Mouse (Mus musculus): ENCODE results near the gene Dlgap3. TPM values are rescaled to one million over a fixed set of nuclear protein-coding genes. Genes with fewer than 3 reads are reported as not detected.
A peak's percentile ranks its signal among the peaks of the same experiment; 100 is the strongest.

Dlgap3 gene
- polyA plus RNA-seq, 1 experiment from 2014 or later, result 0.53 TPM

DNA sequence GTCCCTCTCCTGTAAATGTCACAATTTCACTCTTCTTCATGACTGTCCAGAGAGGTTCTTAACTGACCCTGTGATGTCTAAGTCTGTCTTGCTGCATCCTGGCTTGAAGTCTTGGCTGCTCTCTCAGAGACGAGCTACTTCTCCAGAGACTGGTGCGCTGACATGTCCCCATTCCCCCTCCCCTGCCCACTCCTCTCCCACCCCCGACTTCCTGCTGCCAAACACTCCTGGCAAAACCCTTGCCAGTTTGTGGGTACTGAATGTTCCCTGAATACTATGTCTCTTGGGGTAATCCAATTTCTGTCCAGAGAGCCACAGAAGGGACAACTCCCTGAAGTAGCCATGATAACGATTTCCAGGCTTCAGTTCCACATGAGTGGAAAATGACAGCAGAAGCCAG lies 57.1 kb downstream of the Dlgap3 start:
- peaks cover 76% of the 10 kb centered on the region for H3K27me3 ChIP-seq
- no peak overlapping the region for H3K27ac ChIP-seq
- no peak overlapping the region for H3K4me3 ChIP-seq
- H3K9ac ChIP-seq, result no peak overlapping the region
- no peaks in the 10 kb centered on the region for H3K4me1 ChIP-seq
- 46% methylated on average over 4 of the region's 4 CpGs for WGBS
- no peak overlapping the region for H3K4me2 ChIP-seq (replicated peaks)
- H3K9me3 ChIP-seq, result no peaks in the 10 kb centered on the region
- H3K36me3 ChIP-seq, result no peaks in the 10 kb centered on the region
- no peak for ATAC-seq (ENCODE audit: low FRiP score, low read depth)

DNA sequence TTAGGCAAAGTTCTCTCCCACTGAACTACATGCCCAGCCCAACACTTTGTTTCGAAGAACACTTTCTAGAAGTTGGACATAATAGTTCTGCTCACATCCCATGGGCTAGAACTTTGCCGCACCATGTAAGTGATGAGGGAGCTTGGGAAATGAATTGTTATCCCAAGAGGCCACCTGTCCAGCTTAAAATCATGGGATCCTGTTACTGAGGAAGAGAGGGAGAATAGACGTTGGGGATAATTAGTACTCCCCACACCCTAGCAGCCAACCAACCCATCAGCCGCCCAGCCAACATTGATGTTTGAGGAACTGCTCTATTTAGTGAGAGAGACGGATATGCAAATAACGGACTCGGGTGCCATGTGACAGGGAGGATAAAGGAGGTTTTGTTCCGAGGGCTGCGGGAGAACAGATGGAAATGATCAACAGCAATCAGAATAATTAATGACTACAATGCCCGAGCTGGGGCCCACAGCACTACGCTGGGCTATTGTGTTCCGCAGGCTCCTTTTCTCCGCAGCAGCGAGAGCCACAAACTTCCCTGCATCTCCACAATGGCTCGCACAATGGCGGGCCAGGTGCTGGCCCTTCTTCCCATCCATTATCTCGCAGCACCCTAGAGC lies 58.2 kb downstream of the Dlgap3 start:
- Histone ChIP-seq H3K27ac (no peak overlapping the region), H3K4me1 (no peaks in the 10 kb centered on the region), H3K4me2 (replicated peaks) (no peak overlapping the region), H3K27me3 (peaks cover 70% of the 10 kb centered on the region), H3K9ac (no peak overlapping the region), H3K36me3 (no peaks in the 10 kb centered on the region), H3K9me3 (no peaks in the 10 kb centered on the region), H3K4me3 (no peak overlapping the region)
- ATAC-seq (ENCODE audit: low FRiP score, low read depth), result no peak
- 20% methylated on average over 17 of the region's 17 CpGs for WGBS

DNA sequence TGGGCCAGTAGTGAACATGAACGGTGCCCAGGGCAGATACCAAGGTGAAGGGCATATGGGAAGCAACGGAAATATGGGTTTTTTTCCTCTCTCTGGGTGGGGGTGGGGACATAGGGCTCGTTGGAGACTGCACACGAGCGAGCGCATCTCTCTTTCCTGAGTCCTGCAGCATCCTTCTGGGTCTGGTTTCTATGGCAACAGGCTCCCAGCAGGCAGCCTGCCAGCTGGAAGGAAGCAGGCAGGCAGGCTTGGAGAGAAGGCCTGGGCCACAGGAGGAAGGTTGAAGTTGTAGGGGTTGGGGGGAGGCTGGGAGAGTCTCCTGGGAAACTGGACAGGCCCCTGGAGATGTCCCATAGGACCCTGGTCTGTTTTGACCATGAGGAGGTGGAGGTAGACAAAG lies 63.0 kb downstream of the Dlgap3 start:
- Histone ChIP-seq H3K4me2 (replicated peaks) (no peak overlapping the region), H3K4me3 (no peak overlapping the region), H3K9me3 (no peaks in the 10 kb centered on the region), H3K4me1 (peaks cover 7% of the 10 kb centered on the region), H3K36me3 (no peaks in the 10 kb centered on the region), H3K27me3 (peaks cover 30% of the 10 kb centered on the region), H3K9ac (no peak overlapping the region), H3K27ac (no peak overlapping the region)
- no peak for ATAC-seq (ENCODE audit: low FRiP score, low read depth)
- WGBS, result 40% methylated on average over 6 of the region's 6 CpGs

DNA sequence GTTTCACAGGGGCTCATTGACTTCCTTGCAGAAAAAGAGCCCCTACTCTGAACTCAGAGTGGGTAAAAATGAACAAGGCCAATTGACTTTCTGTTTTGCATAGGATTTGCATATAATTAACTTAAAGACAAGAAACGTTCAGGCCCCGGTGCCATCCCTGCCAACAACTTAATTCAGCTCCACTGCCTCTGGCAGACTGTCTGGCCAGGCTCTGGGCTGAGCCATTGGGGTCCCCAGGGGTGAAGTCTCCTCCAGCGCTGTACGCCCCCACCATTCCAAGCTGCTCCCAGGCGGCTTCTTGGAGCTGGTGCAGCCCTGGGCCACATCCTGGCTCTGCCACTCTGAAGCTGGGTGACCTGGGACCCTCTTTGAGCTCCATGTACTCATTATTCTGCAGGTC lies 63.5 kb downstream of the Dlgap3 start:
- H3K9me3 ChIP-seq, result no peaks in the 10 kb centered on the region
- peaks cover 7% of the 10 kb centered on the region for H3K4me1 ChIP-seq
- H3K27me3 ChIP-seq, result peaks cover 30% of the 10 kb centered on the region
- no peak overlapping the region for H3K27ac ChIP-seq
- no peak overlapping the region for H3K4me2 ChIP-seq (replicated peaks)
- H3K4me3 ChIP-seq, result no peak overlapping the region
- H3K36me3 ChIP-seq, result no peaks in the 10 kb centered on the region
- WGBS, result 69% methylated on average over 5 of the region's 5 CpGs
- no peak for ATAC-seq (ENCODE audit: low FRiP score, low read depth)
- no peak overlapping the region for H3K9ac ChIP-seq

DNA sequence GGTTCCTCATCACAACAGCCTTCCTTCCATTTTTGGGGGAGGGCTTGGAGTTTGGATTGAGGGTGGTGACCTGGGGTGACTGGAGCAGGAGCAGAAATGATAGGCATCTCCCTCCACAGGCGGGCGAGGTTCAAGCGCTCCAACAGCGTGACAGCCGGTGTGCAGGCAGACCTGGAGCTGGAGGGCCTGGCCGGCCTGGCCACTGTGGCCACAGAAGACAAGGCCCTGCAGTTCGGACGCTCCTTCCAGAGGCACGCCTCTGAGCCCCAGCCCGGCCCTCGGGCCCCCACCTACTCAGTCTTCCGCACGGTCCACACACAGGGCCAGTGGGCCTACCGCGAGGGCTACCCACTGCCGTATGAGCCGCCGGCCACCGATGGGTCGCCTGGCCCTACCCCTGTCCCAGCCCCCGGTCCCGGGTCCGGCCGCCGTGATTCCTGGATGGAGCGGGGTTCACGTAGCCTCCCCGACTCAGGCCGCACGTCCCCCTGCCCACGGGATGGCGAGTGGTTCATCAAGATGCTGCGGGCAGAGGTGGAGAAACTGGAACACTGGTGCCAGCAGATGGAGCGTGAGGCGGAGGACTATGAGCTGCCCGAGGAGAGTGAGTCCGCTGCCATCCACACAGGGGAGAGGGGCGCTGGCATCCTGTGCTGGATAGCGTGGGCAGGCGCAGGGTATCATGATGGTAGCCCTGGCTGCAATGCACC lies 64.6 kb downstream of the Dlgap3 start:
- Histone ChIP-seq H3K27me3 (peaks cover 28% of the 10 kb centered on the region), H3K36me3 (no peaks in the 10 kb centered on the region), H3K9ac (no peak overlapping the region), H3K9me3 (no peaks in the 10 kb centered on the region), H3K27ac (no peak overlapping the region), H3K4me2 (replicated peaks) (no peak overlapping the region), H3K4me3 (no peak overlapping the region), H3K4me1 (peaks cover 7% of the 10 kb centered on the region)
- 85% methylated on average over 38 of the region's 40 CpGs for WGBS
- no peak for ATAC-seq (ENCODE audit: low FRiP score, low read depth)

DNA sequence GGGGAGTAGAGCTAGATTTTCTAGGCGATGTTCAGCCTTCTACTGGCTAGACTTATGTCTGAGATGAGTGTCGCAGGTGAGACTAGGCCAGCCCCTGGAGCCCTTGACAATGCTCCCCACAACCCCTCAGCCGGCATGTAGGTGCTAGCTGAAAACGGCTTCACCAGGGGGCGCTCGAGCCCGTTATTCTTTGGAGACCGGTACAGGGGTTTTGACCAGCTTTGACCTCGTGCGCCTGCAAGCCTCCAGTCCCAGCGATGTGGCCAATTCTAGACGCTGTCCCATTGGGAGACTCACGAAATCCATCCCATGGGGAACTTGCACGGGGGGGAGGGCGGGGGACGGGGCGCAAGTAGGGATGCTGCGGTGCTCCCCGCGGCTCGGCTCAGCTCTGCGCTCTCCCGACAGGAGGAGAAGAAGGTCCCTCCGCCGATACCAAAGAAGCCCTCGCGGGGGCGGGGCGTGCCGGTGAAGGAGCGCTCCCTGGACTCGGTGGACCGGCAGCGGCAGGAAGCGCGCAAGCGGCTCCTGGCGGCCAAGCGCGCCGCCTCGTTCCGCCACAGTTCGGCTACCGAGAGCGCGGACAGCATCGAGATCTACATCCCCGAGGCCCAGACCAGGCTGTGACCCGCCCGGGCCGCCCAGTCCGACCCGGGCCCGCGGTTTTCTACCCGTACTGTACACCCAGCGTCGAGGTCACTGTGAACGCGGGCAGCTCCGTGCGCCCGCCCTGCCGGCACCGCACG lies 66.9 kb downstream of the Dlgap3 start:
- peaks cover 7% of the 10 kb centered on the region for H3K4me1 ChIP-seq
- H3K9ac ChIP-seq, result peak overlapping the region; percentile 75
- H3K36me3 ChIP-seq, result no peaks in the 10 kb centered on the region
- under 1% methylated on average over 46 of the region's 67 CpGs for WGBS
- ATAC-seq (ENCODE audit: low FRiP score, low read depth), result peak; percentile 81
- no peaks in the 10 kb centered on the region for H3K9me3 ChIP-seq
- H3K27ac ChIP-seq, result no peak overlapping the region
- H3K27me3 ChIP-seq, result peaks cover 21% of the 10 kb centered on the region
- peak overlapping the region; percentile 61 for H3K4me3 ChIP-seq
- H3K4me2 ChIP-seq (replicated peaks), result peak overlapping the region; percentile 99

DNA sequence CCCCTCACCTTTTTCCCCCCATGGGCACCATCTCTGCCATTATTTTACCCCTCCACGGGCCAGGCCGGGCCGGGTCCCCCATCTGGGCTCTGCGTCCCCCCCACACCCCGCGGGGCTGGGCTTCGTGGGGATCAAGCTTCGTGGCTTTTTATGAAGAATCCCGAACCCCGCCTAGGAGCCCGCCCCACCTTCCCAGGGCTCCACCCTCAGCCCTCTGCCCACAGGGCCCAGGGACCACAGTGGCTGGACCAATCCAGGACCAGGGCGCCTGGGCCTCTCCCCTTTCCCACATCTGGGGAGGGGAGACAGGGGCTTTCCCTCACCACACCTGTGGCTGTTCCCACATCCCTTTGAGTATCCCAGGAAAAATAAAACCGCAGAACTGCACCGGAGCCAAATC lies 67.6 kb downstream of the Dlgap3 start:
- Histone ChIP-seq H3K4me1 (peaks cover 7% of the 10 kb centered on the region), H3K4me3 (peak overlapping the region; percentile 61), H3K36me3 (no peaks in the 10 kb centered on the region), H3K27me3 (peaks cover 21% of the 10 kb centered on the region), H3K9ac (peak overlapping the region; percentile 75), H3K27ac (no peak overlapping the region), H3K4me2 (replicated peaks) (peak overlapping the region; percentile 99), H3K9me3 (no peaks in the 10 kb centered on the region)
- peak; percentile 30; the same call in 1 of the 2 replicates for ATAC-seq (ENCODE audit: low FRiP score, low read depth)
- under 1% methylated on average over 14 of the region's 14 CpGs for WGBS

DNA sequence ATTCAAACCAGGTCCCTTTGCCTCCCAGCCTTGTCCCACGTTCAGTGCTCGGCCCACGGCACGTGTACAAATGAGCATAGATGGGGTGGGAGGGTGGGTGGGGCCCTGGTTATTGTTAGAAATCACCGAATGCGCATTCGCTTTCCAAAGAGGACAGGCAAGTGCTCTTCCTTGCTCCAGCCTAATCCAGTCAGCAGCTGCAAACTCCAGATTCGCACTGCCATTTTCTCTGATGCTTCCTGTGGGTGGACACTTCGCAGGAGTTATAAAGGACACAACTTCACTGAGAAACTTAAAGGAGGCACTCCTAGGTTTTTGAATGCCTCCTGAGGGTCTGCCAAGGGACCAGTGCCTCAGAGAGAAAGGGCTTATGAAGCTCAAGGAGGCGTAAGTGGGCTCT lies 68.3 kb downstream of the Dlgap3 start:
- H3K9ac ChIP-seq, result no peak overlapping the region
- H3K9me3 ChIP-seq, result no peaks in the 10 kb centered on the region
- ATAC-seq (ENCODE audit: low FRiP score, low read depth), result no peak
- no peak overlapping the region for H3K27ac ChIP-seq
- no peak overlapping the region for H3K4me2 ChIP-seq (replicated peaks)
- no peaks in the 10 kb centered on the region for H3K36me3 ChIP-seq
- H3K27me3 ChIP-seq, result peaks cover 21% of the 10 kb centered on the region
- 52% methylated on average over 10 of the region's 10 CpGs for WGBS
- no peak overlapping the region for H3K4me3 ChIP-seq
- H3K4me1 ChIP-seq, result peaks cover 7% of the 10 kb centered on the region

DNA sequence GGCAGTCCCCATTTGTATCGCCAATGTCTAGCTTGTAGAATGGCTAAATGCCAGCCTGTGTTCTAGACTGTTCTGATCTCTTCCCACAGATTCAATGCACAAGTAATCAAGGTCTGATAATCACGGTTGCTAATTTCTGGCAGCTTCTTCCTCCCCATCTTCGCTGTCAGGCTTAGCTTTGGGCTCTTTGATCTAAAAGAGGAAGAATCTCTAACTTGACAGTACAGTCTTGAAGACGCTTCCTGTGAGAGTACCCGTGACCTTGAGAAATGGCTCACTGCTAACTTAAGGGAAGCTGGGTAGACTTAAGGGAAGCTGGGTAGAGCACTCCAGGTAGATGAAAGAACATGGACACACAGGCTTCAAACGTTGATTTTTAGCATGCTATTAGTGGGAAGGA lies 73.7 kb downstream of the Dlgap3 start:
- Histone ChIP-seq H3K9ac (no peak overlapping the region), H3K4me1 (peaks cover 13% of the 10 kb centered on the region), H3K9me3 (no peaks in the 10 kb centered on the region), H3K36me3 (peaks cover 11% of the 10 kb centered on the region), H3K4me2 (replicated peaks) (no peak overlapping the region), H3K4me3 (no peak overlapping the region), H3K27ac (no peak overlapping the region), H3K27me3 (peaks cover 6% of the 10 kb centered on the region; the same call in 1 of the 2 replicates)
- ATAC-seq (ENCODE audit: low FRiP score, low read depth), result no peak
- WGBS, result 62% methylated on average over 6 of the region's 6 CpGs

DNA sequence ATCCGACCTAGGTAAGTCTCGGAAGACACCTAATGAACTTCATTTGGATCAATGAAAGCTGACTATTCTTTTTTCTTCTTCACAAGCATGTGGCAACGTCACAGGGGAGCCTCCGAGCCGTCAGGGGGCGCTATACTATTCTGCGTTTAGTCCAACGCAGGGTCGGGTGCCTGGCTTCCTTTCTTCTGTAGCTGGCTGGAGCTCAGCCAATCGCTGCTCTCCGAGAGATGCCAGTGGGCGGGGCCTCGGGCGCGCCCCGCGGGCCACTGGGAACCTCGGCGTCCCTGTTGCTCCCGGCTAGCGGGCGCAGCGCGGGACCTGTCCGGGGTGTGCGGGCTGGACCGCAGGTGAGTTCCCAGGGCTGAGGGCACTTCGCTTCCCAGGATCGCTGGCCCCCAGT lies 74.5 kb downstream of the Dlgap3 start, which contains the start of gene Smim12:
Smim12 (plus strand) TSS at position 233 of the 400 bp plus-strand sequence.
- WGBS, result under 1% methylated on average over 29 of the region's 29 CpGs
- H3K27ac ChIP-seq, result no peak within 1 kb of the TSS
- H3K4me3 ChIP-seq, result peak within 1 kb of the TSS; percentile 97
- peak; percentile 97 for ATAC-seq (ENCODE audit: low FRiP score, low read depth)
- peaks cover 13% of the 10 kb centered on the region for H3K4me1 ChIP-seq
- H3K27me3 ChIP-seq, result no peaks in the 10 kb centered on the region
- H3K36me3 ChIP-seq, result peaks cover 18% of the 10 kb centered on the region
- no peaks in the 10 kb centered on the region for H3K9me3 ChIP-seq
- H3K4me2 ChIP-seq (replicated peaks), result peak within 1 kb of the TSS; percentile 92
- H3K9ac ChIP-seq, result peak within 1 kb of the TSS; percentile 97

DNA sequence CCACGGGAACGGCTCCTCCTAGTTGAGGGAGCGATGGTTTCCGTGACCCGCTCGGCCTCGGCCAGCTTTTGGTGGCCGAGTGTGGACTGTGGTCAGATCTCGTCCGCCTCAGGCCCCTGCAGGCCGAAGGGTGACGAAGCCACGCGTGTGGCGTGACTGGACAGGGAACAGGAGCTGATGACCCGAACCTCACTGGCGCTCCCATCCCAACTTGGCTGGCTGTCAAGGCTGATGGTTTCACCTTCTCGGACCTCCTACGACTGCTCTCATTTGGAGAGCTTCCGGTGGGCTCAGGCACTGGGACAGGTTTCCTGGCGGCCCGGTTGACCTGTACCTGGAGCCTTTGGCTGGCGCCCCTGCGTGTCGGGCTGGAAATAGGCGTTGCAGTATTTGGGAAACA lies 74.9 kb downstream of the Dlgap3 start:
- H3K9ac ChIP-seq, result peak overlapping the region; percentile 97
- peak; percentile 57; the same call in 1 of the 2 replicates for ATAC-seq (ENCODE audit: low FRiP score, low read depth)
- no peaks in the 10 kb centered on the region for H3K27me3 ChIP-seq
- H3K4me2 ChIP-seq (replicated peaks), result peak overlapping the region; percentile 92
- no peaks in the 10 kb centered on the region for H3K9me3 ChIP-seq
- peaks cover 13% of the 10 kb centered on the region for H3K4me1 ChIP-seq
- WGBS, result 1% methylated on average over 26 of the region's 26 CpGs
- H3K27ac ChIP-seq, result no peak overlapping the region
- peak overlapping the region; percentile 97 for H3K4me3 ChIP-seq
- peaks cover 22% of the 10 kb centered on the region for H3K36me3 ChIP-seq

DNA sequence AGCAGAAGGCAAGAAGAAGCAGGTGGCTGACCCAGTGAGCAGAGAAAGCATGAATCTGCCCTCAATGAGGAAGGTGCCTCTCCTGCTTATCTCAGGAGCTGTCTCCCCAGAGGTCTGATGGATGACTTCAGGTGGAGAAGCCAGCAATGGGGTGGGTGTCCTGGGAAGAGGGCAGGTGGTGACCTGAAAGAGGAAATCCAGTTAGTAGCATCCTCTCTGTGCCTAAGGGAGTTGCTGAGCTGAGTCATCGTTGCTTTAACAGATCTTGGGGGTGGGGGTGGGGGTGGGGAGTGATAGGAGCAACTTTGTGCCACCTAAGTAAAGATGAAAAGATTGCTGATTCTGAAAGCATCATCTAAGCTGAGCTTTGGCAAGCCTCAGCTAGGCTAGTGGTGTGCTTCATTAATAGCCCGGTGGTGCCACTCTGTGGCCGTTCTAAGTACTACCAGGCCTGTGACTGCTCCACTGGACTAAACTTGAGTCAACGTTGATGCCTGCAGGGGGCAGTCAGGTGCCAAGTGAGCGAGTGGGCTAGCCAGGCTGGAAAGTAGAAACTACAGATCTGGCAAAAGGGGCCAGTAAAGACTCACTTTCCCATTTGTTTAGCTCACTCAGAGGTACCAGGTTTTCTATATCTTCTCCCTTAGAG lies 80.8 kb downstream of the Dlgap3 start:
- no peaks in the 10 kb centered on the region for H3K9me3 ChIP-seq
- H3K27ac ChIP-seq, result no peak overlapping the region
- ATAC-seq (ENCODE audit: low FRiP score, low read depth), result peak; percentile 80; the same call in 1 of the 2 replicates
- WGBS, result under 1% methylated on average over 5 of the region's 5 CpGs
- peaks cover 29% of the 10 kb centered on the region for H3K36me3 ChIP-seq
- no peak overlapping the region for H3K4me3 ChIP-seq
- no peak overlapping the region for H3K4me2 ChIP-seq (replicated peaks)
- H3K27me3 ChIP-seq, result no peaks in the 10 kb centered on the region
- H3K4me1 ChIP-seq, result peaks cover 10% of the 10 kb centered on the region
- H3K9ac ChIP-seq, result no peak overlapping the region
